Mouse (Mus musculus) Muller cell, postnatal 12 days (primary cell): ENCODE data around the gene Mybbp1a.

Experiments used
- DNase-seq: peaks from one replicate; pipeline ENCODE4 v3.0.0-alpha.2; 2015; ENCODE audit errors: inconsistent ontology term

Mybbp1a gene

GRCm38 (mm10) chr11:72478228-72478627 lies 37.1 kb downstream of the Mybbp1a start:
- DNase-seq, result no peak

GRCm38 (mm10) chr11:72479499-72479898 lies 38.3 kb downstream of the Mybbp1a start:
- no peak for DNase-seq

GRCm38 (mm10) chr11:72481313-72481712 lies 40.2 kb downstream of the Mybbp1a start:
- no peak for DNase-seq

GRCm38 (mm10) chr11:72481952-72482351 lies 40.8 kb downstream of the Mybbp1a start:
- no peak for DNase-seq

GRCm38 (mm10) chr11:72484549-72484948 lies 43.4 kb downstream of the Mybbp1a start:
- no peak for DNase-seq

GRCm38 (mm10) chr11:72485157-72485556 lies 44.0 kb downstream of the Mybbp1a start:
- DNase-seq, result no peak

- DNase-seq, result no peak
Measured at GRCm38 (mm10) chr11:72485960-72486359, 44.8 kb downstream of the Mybbp1a start.

- DNase-seq, result no peak
Measured at GRCm38 (mm10) chr11:72487171-72487570, 46.0 kb downstream of the Mybbp1a start.

GRCm38 (mm10) chr11:72487739-72488138 lies 46.6 kb downstream of the Mybbp1a start:
- DNase-seq, result no peak

GRCm38 (mm10) chr11:72488753-72489271 lies 47.7 kb downstream of the Mybbp1a start:
- peak; percentile 53 for DNase-seq

- no peak for DNase-seq
Measured at GRCm38 (mm10) chr11:72489397-72489796, 48.2 kb downstream of the Mybbp1a start.

- DNase-seq, result peak; percentile 86
Measured at GRCm38 (mm10) chr11:72489881-72490301, 48.7 kb downstream of the Mybbp1a start, which contains the start of gene Spns2. Gene Spns2 (minus strand): TSS chr11:72489904.

- peak; percentile 48 for DNase-seq
Measured at GRCm38 (mm10) chr11:72491130-72491960, 50.2 kb downstream of the Mybbp1a start.

GRCm38 (mm10) chr11:72494046-72494988 lies 53.2 kb downstream of the Mybbp1a start:
- DNase-seq, result no peak

- DNase-seq, result no peak
Measured at GRCm38 (mm10) chr11:72496066-72496465, 54.9 kb downstream of the Mybbp1a start.

- no peak for DNase-seq
Measured at GRCm38 (mm10) chr11:72496775-72497174, 55.6 kb downstream of the Mybbp1a start.

- no peak for DNase-seq
Measured at GRCm38 (mm10) chr11:72497367-72497766, 56.2 kb downstream of the Mybbp1a start.

- DNase-seq, result no peak
Measured at GRCm38 (mm10) chr11:72500139-72500538, 59.0 kb downstream of the Mybbp1a start.
